Mouse (Mus musculus) kidney, embryonic 14.5 days (tissue): Measurements from ENCODE around the gene Mthfsd. TPM values are rescaled to one million over a fixed set of nuclear protein-coding genes. Genes with fewer than 3 reads are reported as not detected.

Experiments used
- ATAC-seq: fragments of 200-750 bp; cut with Nextera tagmentation; 2 replicates; pipeline ENCODE4 v1.8.0; 2017; ENCODE audit warnings: moderate number of reproducible peaks, mild to moderate bottlenecking, moderate TSS enrichment, moderate library complexity; ENCODE audit not compliant: low FRiP score, low TSS enrichment
- H3K27ac ChIP-seq: fragments of 300-500 bp; sonication (generic); 2 replicates; pipeline ENCODE4 v1.5.1; 2014; ENCODE audit warnings: low read depth, mild to moderate bottlenecking, low read length, moderate library complexity, mixed read lengths
- H3K27me3 ChIP-seq: fragments of 300-500 bp; sonication (generic); 2 replicates; pipeline ENCODE4 v1.6.1; 2014; ENCODE audit warnings: mild to moderate bottlenecking, low read length; ENCODE audit not compliant: control insufficient read depth, insufficient read depth
- H3K36me3 ChIP-seq: fragments of 300-500 bp; sonication (generic); 2 replicates; pipeline ENCODE4 v1.6.1; 2014; ENCODE audit warnings: low read length, mixed read lengths; ENCODE audit not compliant: control insufficient read depth, insufficient read depth
- H3K4me1 ChIP-seq: fragments of 300-500 bp; sonication (generic); 2 replicates; pipeline ENCODE4 v1.6.1; 2014; ENCODE audit warnings: low read length, mixed read lengths; ENCODE audit not compliant: control insufficient read depth, insufficient read depth
- H3K4me2 ChIP-seq: fragments of 300-500 bp; sonication (generic); replicated peaks from 2 replicates; pipeline ENCODE4 v1.6.1; 2014; ENCODE audit warnings: low read depth, mild to moderate bottlenecking, low read length
- H3K4me3 ChIP-seq: fragments of 300-500 bp; sonication (generic); 2 replicates; pipeline ENCODE4 v1.5.1; 2014; ENCODE audit warnings: mild to moderate bottlenecking, low read length
- H3K9ac ChIP-seq: fragments of 300-500 bp; sonication (generic); 2 replicates; pipeline ENCODE4 v1.6.1; 2014; ENCODE audit warnings: low read depth, mild to moderate bottlenecking, low read length, moderate library complexity
- H3K9me3 ChIP-seq: fragments of 300-500 bp; sonication (generic); 2 replicates; pipeline ENCODE4 v1.6.1; 2016; ENCODE audit warnings: low read length; ENCODE audit not compliant: control insufficient read depth
- WGBS: fragments of 180-500 bp; shearing (Covaris S2); extraction: QIAGEN DNeasy Blood & Tissue Kit; methylation state at CpG from one replicate; pipeline ENCODE4 v1.1.7; 2014; 5-methylcytosine and 5-hydroxymethylcytosine counted together
- polyA plus RNA-seq: library from polyadenylated mRNA; unstranded; fragments of >200 nt; fragmentation: Nextera tagmentation; extraction: Ambion mirVana; gene quantifications from 2 replicates; pipeline ENCODE4 v1.2.1, GENCODE M21; 2014

The Mthfsd gene
- polyA plus RNA-seq, 1 experiment from 2014 or later: 67.0 TPM

- Histone ChIP-seq H3K9ac (peak overlapping the region; percentile 48; the same call in 1 of the 2 replicates), H3K9me3 (no peaks in the 10 kb centered on the region), H3K4me2 (peak overlapping the region; percentile 57), H3K4me3 (peak overlapping the region; percentile 38), H3K27ac (peak overlapping the region; percentile 94), H3K4me1 (peaks cover 56% of the 10 kb centered on the region), H3K36me3 (peaks cover 27% of the 10 kb centered on the region), H3K27me3 (peaks cover 41% of the 10 kb centered on the region)
- ATAC-seq: peak; percentile 84
- WGBS: under 1% methylated on average over 36 of the region's 36 CpGs
Observed at GRCm38 (mm10) chr8:121125311-121125876, 17.2 kb upstream of the Mthfsd start.

GRCm38 (mm10) chr8:121124547-121125239 is 16.5 kb upstream of the Mthfsd start:
- peak; percentile 63 for ATAC-seq
- H3K27me3 ChIP-seq: peaks cover 38% of the 10 kb centered on the region
- H3K4me1 ChIP-seq: peaks cover 56% of the 10 kb centered on the region
- peaks cover 27% of the 10 kb centered on the region for H3K36me3 ChIP-seq
- 3% methylated on average over 17 of the region's 17 CpGs for WGBS
- H3K4me2 ChIP-seq: peak overlapping the region; percentile 57
- H3K9ac ChIP-seq: peak overlapping the region; percentile 48; the same call in 1 of the 2 replicates
- peak overlapping the region; percentile 94 for H3K27ac ChIP-seq
- H3K4me3 ChIP-seq: peak overlapping the region; percentile 38
- H3K9me3 ChIP-seq: no peaks in the 10 kb centered on the region

GRCm38 (mm10) chr8:121123113-121123512 is 14.9 kb upstream of the Mthfsd start:
- Histone ChIP-seq H3K36me3 (peaks cover 33% of the 10 kb centered on the region), H3K9ac (no peak overlapping the region), H3K4me1 (peaks cover 46% of the 10 kb centered on the region), H3K27ac (no peak overlapping the region), H3K4me3 (no peak overlapping the region), H3K27me3 (peaks cover 24% of the 10 kb centered on the region), H3K9me3 (no peaks in the 10 kb centered on the region), H3K4me2 (peak overlapping the region; percentile 57; the same call in 1 of the 2 replicates)
- no peak for ATAC-seq
- 73% methylated on average over 2 of the region's 2 CpGs for WGBS

- H3K27ac ChIP-seq: peak overlapping the region; percentile 37; the same call in 1 of the 2 replicates
- H3K36me3 ChIP-seq: peaks cover 41% of the 10 kb centered on the region
- 22% methylated on average over 7 of the region's 7 CpGs for WGBS
- peak overlapping the region; percentile 57 for H3K4me2 ChIP-seq
- peaks cover 21% of the 10 kb centered on the region for H3K27me3 ChIP-seq
- no peak for ATAC-seq
- H3K9ac ChIP-seq: peak overlapping the region; percentile 98
- H3K4me1 ChIP-seq: peaks cover 41% of the 10 kb centered on the region; the same call in 1 of the 2 replicates
- no peaks in the 10 kb centered on the region for H3K9me3 ChIP-seq
- H3K4me3 ChIP-seq: peak overlapping the region; percentile 92
Observed at GRCm38 (mm10) chr8:121122368-121122767, 14.2 kb upstream of the Mthfsd start.

GRCm38 (mm10) chr8:121121704-121122103 is 13.5 kb upstream of the Mthfsd start:
- Histone ChIP-seq H3K36me3 (peaks cover 41% of the 10 kb centered on the region), H3K9me3 (no peaks in the 10 kb centered on the region), H3K9ac (peak overlapping the region; percentile 98), H3K27me3 (peaks cover 23% of the 10 kb centered on the region), H3K4me1 (peaks cover 37% of the 10 kb centered on the region; the same call in 1 of the 2 replicates), H3K4me2 (peak overlapping the region; percentile 57), H3K4me3 (peak overlapping the region; percentile 92), H3K27ac (peak overlapping the region; percentile 37; the same call in 1 of the 2 replicates)
- ATAC-seq: no peak
- WGBS: 21% methylated on average over 8 of the region's 8 CpGs

GRCm38 (mm10) chr8:121120456-121121419 is 12.5 kb upstream of the Mthfsd start:
- Histone ChIP-seq H3K4me1 (peaks cover 28% of the 10 kb centered on the region; the same call in 1 of the 2 replicates), H3K36me3 (peaks cover 41% of the 10 kb centered on the region), H3K9ac (peak overlapping the region; percentile 98), H3K4me3 (peak overlapping the region; percentile 92), H3K27me3 (peaks cover 14% of the 10 kb centered on the region), H3K4me2 (peak overlapping the region; percentile 57), H3K27ac (peak overlapping the region; percentile 76; the same call in 1 of the 2 replicates), H3K9me3 (no peaks in the 10 kb centered on the region)
- 10% methylated on average over 17 of the region's 17 CpGs for WGBS
- ATAC-seq: no peak

- H3K9ac ChIP-seq: peak overlapping the region; percentile 98
- peaks cover 14% of the 10 kb centered on the region for H3K27me3 ChIP-seq
Observed at GRCm38 (mm10) chr8:121119635-121120455, 11.7 kb upstream of the Mthfsd start.

More at GRCm38 (mm10) chr8:121119635-121120455, 11.7 kb upstream of the Mthfsd start:
- WGBS: 3% methylated on average over 12 of the region's 12 CpGs
- Histone ChIP-seq H3K4me2 (peak overlapping the region; percentile 57), H3K36me3 (peaks cover 41% of the 10 kb centered on the region), H3K9me3 (no peaks in the 10 kb centered on the region), H3K27ac (peak overlapping the region; percentile 76; the same call in 1 of the 2 replicates), H3K4me1 (peaks cover 27% of the 10 kb centered on the region; the same call in 1 of the 2 replicates), H3K4me3 (peak overlapping the region; percentile 92)
- ATAC-seq: no peak
